19 mouse cellular contexts compared by ENCODE assay signal in the genomic region with DNA sequence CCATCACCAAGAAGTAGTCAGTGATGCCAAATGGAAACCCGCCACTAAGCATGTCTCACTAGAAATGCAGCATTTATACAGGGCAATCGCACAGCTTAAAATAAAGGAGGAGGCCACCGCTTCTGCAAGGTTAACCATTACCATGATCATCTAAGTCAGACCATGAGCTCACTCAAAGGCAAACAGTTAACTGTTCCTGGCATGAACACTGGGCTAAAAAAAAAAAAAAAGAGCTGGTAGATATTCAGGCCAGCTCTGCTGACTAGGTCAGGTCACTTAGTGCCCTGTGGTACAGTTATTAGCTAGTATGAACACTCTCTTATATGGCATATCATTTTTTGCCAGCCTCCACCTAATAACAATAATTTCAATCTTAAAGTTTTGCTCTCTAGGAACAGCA. TPM values are rescaled to one million over a fixed set of nuclear protein-coding genes. Genes with fewer than 3 reads are reported as not detected.
DNase-seq lines count a peak whose midpoint lies in the region; ATAC-seq lines count a peak whose summit lies in the region.
"Had no signal": no experiment of that assay in that cellular context is flagged by ENCODE, and none has a peak within 500 bp of the region (broad histone marks: within the 10 kb centered on the region; RNA-seq: fewer than 3 reads in every experiment).

No protein-coding gene starts in this region.

- WGBS in heart, embryonic 13.5 days = 91% methylated on average over 3 of the region's 3 CpGs
- WGBS in liver, embryonic 12.5 days (ENCODE audit: insufficient replicate concordance) = 82% methylated on average over 3 of the region's 3 CpGs
- 92% methylated on average over 3 of the region's 3 CpGs for WGBS in liver, embryonic 11.5 days

- H3K36me3 ChIP-seq in heart, embryonic 13.5 days = peaks cover 90% of the 10 kb centered on the region
- peaks cover 93% of the 10 kb centered on the region for H3K36me3 ChIP-seq in liver, embryonic 12.5 days
- peaks cover 56% of the 10 kb centered on the region for H3K36me3 ChIP-seq in liver, embryonic 11.5 days (ENCODE audit: control insufficient read depth, insufficient read depth, low read length)

- ATAC-seq in heart, embryonic 13.5 days (ENCODE audit: extremely low read depth, insufficient number of reproducible peaks, low FRiP score, low TSS enrichment) = no peak
- no peak for ATAC-seq in liver, embryonic 12.5 days
- ATAC-seq in liver, embryonic 11.5 days (replicated peaks; ENCODE audit: low FRiP score) = no peak
- ATAC-seq: CD4-positive, CD25-positive, alpha-beta regulatory T cell, adult 4 months; forebrain, embryonic 15.5 days had no signal

- DNase-seq in heart, postnatal 4 days = no peak
- DNase-seq in kidney, adult 8-10 months = peak; percentile 24 to 48
- no peak for DNase-seq in kidney, postnatal 14 days
- DNase-seq in liver, embryonic 11.5 days (ENCODE audit: low spot score) = no peak
- DNase-seq in urinary bladder, postnatal 14 days (ENCODE audit: low spot score) = no peak
- DNase-seq: adrenal gland, postnatal 10 days; B cell, adult 2 months; cerebellum, adult 11-12 months; cerebellum, adult 9-10 months; cerebellum, postnatal 25 days; gastrocnemius, postnatal 36 days; heart, adult 11 months; heart, postnatal 10 days had no signal

- H3K4me2 ChIP-seq in heart, embryonic 13.5 days = no peak overlapping the region
- 0 out of 2 replicates have a peak overlapping the region, but pooled peaks have one; percentile 14 for H3K4me2 ChIP-seq in liver, embryonic 12.5 days
- H3K4me2 ChIP-seq in liver, embryonic 11.5 days = no peak overlapping the region
- H3K4me2 ChIP-seq: embryonic facial prominence, embryonic 12.5 days; forebrain, embryonic 15.5 days had no signal

- 0 out of 2 replicates have a peak overlapping the region, but pooled peaks have one; percentile 33 for H3K9ac ChIP-seq in heart, embryonic 13.5 days
- H3K9ac ChIP-seq in liver, embryonic 12.5 days = peak overlapping the region; percentile 22; the same call in 1 of the 2 replicates
- H3K9ac ChIP-seq in liver, embryonic 11.5 days (ENCODE audit: low read depth, low read length) = no peak overlapping the region
- H3K9ac ChIP-seq: embryonic facial prominence, embryonic 12.5 days; forebrain, embryonic 15.5 days had no signal

- no peak overlapping the region for H3K27ac ChIP-seq in heart, embryonic 13.5 days (replicated peaks)
- H3K27ac ChIP-seq in liver, embryonic 12.5 days = peak overlapping the region; percentile 34; the same call in 1 of the 2 replicates
- H3K27ac ChIP-seq in liver, embryonic 11.5 days (ENCODE audit: low read depth, low read length) = no peak overlapping the region
- H3K27ac ChIP-seq: embryonic facial prominence, embryonic 12.5 days; forebrain, embryonic 15.5 days had no signal

- H3K9me3 ChIP-seq in heart, embryonic 13.5 days = no peaks in the 10 kb centered on the region
- H3K9me3 ChIP-seq in liver, embryonic 12.5 days (replicated peaks) = no peaks in the 10 kb centered on the region
- no peaks in the 10 kb centered on the region for H3K9me3 ChIP-seq in liver, embryonic 11.5 days (ENCODE audit: control insufficient read depth, low read length)
- H3K9me3 ChIP-seq: embryonic facial prominence, embryonic 12.5 days; forebrain, embryonic 15.5 days; G1E had no signal

- H3K4me3 ChIP-seq in heart, embryonic 13.5 days = no peak overlapping the region
- H3K4me3 ChIP-seq in liver, embryonic 12.5 days = no peak overlapping the region
- H3K4me3 ChIP-seq in liver, embryonic 11.5 days (ENCODE audit: low read depth, low read length) = no peak overlapping the region
- H3K4me3 ChIP-seq: embryonic facial prominence, embryonic 12.5 days; forebrain, embryonic 15.5 days had no signal

- H3K4me1 ChIP-seq in heart, embryonic 13.5 days = peaks cover 49% of the 10 kb centered on the region
- H3K4me1 ChIP-seq in liver, embryonic 12.5 days = peaks cover 62% of the 10 kb centered on the region
- H3K4me1 ChIP-seq in liver, embryonic 11.5 days (replicated peaks; ENCODE audit: control insufficient read depth, insufficient read depth, low read length) = peaks cover 14% of the 10 kb centered on the region

- H3K27me3 ChIP-seq in heart, embryonic 13.5 days (replicated peaks) = no peaks in the 10 kb centered on the region
- no peaks in the 10 kb centered on the region for H3K27me3 ChIP-seq in liver, embryonic 12.5 days (replicated peaks)
- H3K27me3 ChIP-seq in liver, embryonic 11.5 days (replicated peaks; ENCODE audit: control insufficient read depth, insufficient read depth, low read length) = no peaks in the 10 kb centered on the region
- H3K27me3 ChIP-seq: embryonic facial prominence, embryonic 12.5 days; forebrain, embryonic 15.5 days had no signal

RNA-seq across cellular contexts. Expression of gene Kpnb1, which starts 5.2 kb away (rescaled TPM):
- polyA plus RNA-seq in heart, embryonic 13.5 days (2015; fragmentation: Nextera tagmentation; extraction: Ambion mirVana) = 34.0 and 35.2 TPM in 2 replicates
- 100 to 1,000 TPM; 160 to 162 TPM for total RNA-seq in heart, postnatal 4 days (2021)
- 38.5 and 39.3 TPM in 2 replicates for polyA plus RNA-seq in liver, embryonic 12.5 days (2016; fragmentation: Nextera tagmentation; extraction: Ambion mirVana)
- polyA plus RNA-seq in liver, embryonic 11.5 days (2014; fragmentation: Nextera tagmentation; extraction: Ambion mirVana) = 78.9 and 84.4 TPM in 2 replicates

RNA-seq across cellular contexts. Expression of gene Tbkbp1, which starts 31.2 kb away (rescaled TPM):
- polyA plus RNA-seq in heart, embryonic 13.5 days (2015; fragmentation: Nextera tagmentation; extraction: Ambion mirVana) = 5.5 and 6.6 TPM in 2 replicates
- total RNA-seq in heart, postnatal 4 days (2021) = 10 to 100 TPM; 17.0 to 17.7 TPM
- 3.6 and 4.0 TPM in 2 replicates for polyA plus RNA-seq in liver, embryonic 12.5 days (2016; fragmentation: Nextera tagmentation; extraction: Ambion mirVana)
- 5.4 and 5.5 TPM in 2 replicates for polyA plus RNA-seq in liver, embryonic 11.5 days (2014; fragmentation: Nextera tagmentation; extraction: Ambion mirVana)

Comparison
In these comparisons a context has a peak if more than half of its experiments do, and no peak if none do; other contexts are left out.
1. DNase-seq: peak in kidney, adult 8-10 months (2 of 2); none in heart, postnatal 4 days (single experiment), kidney, postnatal 14 days (single experiment), liver, embryonic 11.5 days (single experiment) and urinary bladder, postnatal 14 days (single experiment).